Mouse (Mus musculus): Measurements from ENCODE around the gene 4933409G03Rik. TPM values are rescaled to one million over a fixed set of nuclear protein-coding genes. Genes with fewer than 3 reads are reported as not detected.

The 4933409G03Rik gene
- not detected in 2 replicates for polyA plus RNA-seq (2015; fragmentation: Nextera tagmentation; extraction: Ambion mirVana)

- Histone ChIP-seq H3K36me3 (ENCODE audit: control insufficient read depth, insufficient read depth, low read length) (no peaks in the 10 kb centered on the region), H3K4me3 (ENCODE audit: low read depth, low read length) (no peak within 1 kb of the TSS), H3K4me1 (replicated peaks; ENCODE audit: control insufficient read depth, insufficient read depth) (no peaks in the 10 kb centered on the region), H3K27me3 (ENCODE audit: control insufficient read depth, insufficient read depth, low read length) (no peaks in the 10 kb centered on the region), H3K27ac (replicated peaks) (no peak within 1 kb of the TSS), H3K4me2 (replicated peaks; ENCODE audit: low read depth) (no peak within 1 kb of the TSS), H3K9ac (ENCODE audit: low read length) (no peak within 1 kb of the TSS), H3K9me3 (ENCODE audit: control insufficient read depth, low read length) (no peaks in the 10 kb centered on the region)
- WGBS = 75% methylated on average over 5 of the region's 5 CpGs
- DNase-seq (ENCODE audit: low spot score) (no peak), ATAC-seq (ENCODE audit: low FRiP score, low TSS enrichment) (no peak)
- TF ChIP-seq EP300 (optimal IDR thresholded peaks at IDR 0.05) = no peak
- no peak for TF ChIP-seq CTCF (IDR thresholded peaks at IDR 0.05; ENCODE audit: low read depth)
Measured at GRCm38 (mm10) chr2:68582113-68582512, at the start of gene 4933409G03Rik. TSS of gene 4933409G03Rik (plus strand) at chr2:68582413.

GRCm38 (mm10) chr2:68544190-68544589, 38.0 kb upstream of the 4933409G03Rik start:
- Histone ChIP-seq H3K36me3 (ENCODE audit: control insufficient read depth, insufficient read depth, low read length) (no peaks in the 10 kb centered on the region), H3K9me3 (ENCODE audit: control insufficient read depth, low read length) (no peaks in the 10 kb centered on the region), H3K9ac (ENCODE audit: low read length) (no peak overlapping the region), H3K4me3 (ENCODE audit: low read depth, low read length) (no peak overlapping the region), H3K4me2 (replicated peaks; ENCODE audit: low read depth) (no peak overlapping the region), H3K27me3 (ENCODE audit: control insufficient read depth, insufficient read depth, low read length) (no peaks in the 10 kb centered on the region), H3K4me1 (replicated peaks; ENCODE audit: control insufficient read depth, insufficient read depth) (no peaks in the 10 kb centered on the region), H3K27ac (replicated peaks) (no peak overlapping the region)
- WGBS = 26% methylated on average over 2 of the region's 2 CpGs
- DNase-seq (ENCODE audit: low spot score) (no peak), ATAC-seq (ENCODE audit: low FRiP score, low TSS enrichment) (no peak)
- TF ChIP-seq CTCF (IDR thresholded peaks at IDR 0.05; ENCODE audit: low read depth) (no peak), EP300 (optimal IDR thresholded peaks at IDR 0.05) (no peak)

- Histone ChIP-seq H3K27me3 (ENCODE audit: control insufficient read depth, insufficient read depth, low read length) (no peaks in the 10 kb centered on the region), H3K36me3 (ENCODE audit: control insufficient read depth, insufficient read depth, low read length) (no peaks in the 10 kb centered on the region), H3K4me3 (ENCODE audit: low read depth, low read length) (no peak overlapping the region), H3K9me3 (ENCODE audit: control insufficient read depth, low read length) (no peaks in the 10 kb centered on the region), H3K9ac (ENCODE audit: low read length) (no peak overlapping the region), H3K4me1 (replicated peaks; ENCODE audit: control insufficient read depth, insufficient read depth) (no peaks in the 10 kb centered on the region), H3K27ac (replicated peaks) (no peak overlapping the region), H3K4me2 (replicated peaks; ENCODE audit: low read depth) (no peak overlapping the region)
- WGBS = 34% methylated on average over 4 of the region's 4 CpGs
- ATAC-seq (ENCODE audit: low FRiP score, low TSS enrichment) (no peak), DNase-seq (ENCODE audit: low spot score) (no peak)
- TF ChIP-seq CTCF (IDR thresholded peaks at IDR 0.05; ENCODE audit: low read depth) = no peak
- no peak for TF ChIP-seq EP300 (optimal IDR thresholded peaks at IDR 0.05)
Measured at GRCm38 (mm10) chr2:68560821-68561220, 21.4 kb upstream of the 4933409G03Rik start.

- H3K27ac ChIP-seq (replicated peaks) = no peak overlapping the region
- no peak for ATAC-seq (ENCODE audit: low FRiP score, low TSS enrichment)
- WGBS = 4% methylated on average over 3 of the region's 3 CpGs
Measured at GRCm38 (mm10) chr2:68563331-68563730, 18.9 kb upstream of the 4933409G03Rik start.

GRCm38 (mm10) chr2:68568361-68568760, 13.9 kb upstream of the 4933409G03Rik start:
- Histone ChIP-seq H3K4me3 (ENCODE audit: low read depth, low read length) (no peak overlapping the region), H3K27ac (replicated peaks) (no peak overlapping the region), H3K27me3 (ENCODE audit: control insufficient read depth, insufficient read depth, low read length) (no peaks in the 10 kb centered on the region), H3K9ac (ENCODE audit: low read length) (no peak overlapping the region), H3K4me2 (replicated peaks; ENCODE audit: low read depth) (no peak overlapping the region), H3K9me3 (ENCODE audit: control insufficient read depth, low read length) (no peaks in the 10 kb centered on the region), H3K4me1 (replicated peaks; ENCODE audit: control insufficient read depth, insufficient read depth) (no peaks in the 10 kb centered on the region), H3K36me3 (ENCODE audit: control insufficient read depth, insufficient read depth, low read length) (no peaks in the 10 kb centered on the region)
- ATAC-seq (ENCODE audit: low FRiP score, low TSS enrichment) = no peak
- no peak for TF ChIP-seq EP300 (optimal IDR thresholded peaks at IDR 0.05)
- TF ChIP-seq CTCF (IDR thresholded peaks at IDR 0.05; ENCODE audit: low read depth) = no peak
- 86% methylated on average over 15 of the region's 15 CpGs for WGBS
- no peak for DNase-seq (ENCODE audit: low spot score)

More at GRCm38 (mm10) chr2:68563331-68563730, 18.9 kb upstream of the 4933409G03Rik start:
- Histone ChIP-seq H3K36me3 (ENCODE audit: control insufficient read depth, insufficient read depth, low read length) (no peaks in the 10 kb centered on the region), H3K4me2 (replicated peaks; ENCODE audit: low read depth) (no peak overlapping the region), H3K4me1 (replicated peaks; ENCODE audit: control insufficient read depth, insufficient read depth) (no peaks in the 10 kb centered on the region), H3K9me3 (ENCODE audit: control insufficient read depth, low read length) (no peaks in the 10 kb centered on the region), H3K27me3 (ENCODE audit: control insufficient read depth, insufficient read depth, low read length) (no peaks in the 10 kb centered on the region), H3K4me3 (ENCODE audit: low read depth, low read length) (no peak overlapping the region), H3K9ac (ENCODE audit: low read length) (no peak overlapping the region)
- peak; percentile 83 for TF ChIP-seq CTCF (IDR thresholded peaks at IDR 0.05; ENCODE audit: low read depth)
- TF ChIP-seq EP300 (optimal IDR thresholded peaks at IDR 0.05) = no peak
- DNase-seq (ENCODE audit: low spot score) = peak; percentile 19

GRCm38 (mm10) chr2:68572340-68572739, 9.9 kb upstream of the 4933409G03Rik start:
- WGBS = 25% methylated on average over 4 of the region's 4 CpGs
- DNase-seq (ENCODE audit: low spot score) (peak; percentile 44), ATAC-seq (ENCODE audit: low FRiP score, low TSS enrichment) (no peak)
- Histone ChIP-seq H3K27ac (replicated peaks) (no peak overlapping the region), H3K9ac (ENCODE audit: low read length) (no peak overlapping the region), H3K27me3 (ENCODE audit: control insufficient read depth, insufficient read depth, low read length) (no peaks in the 10 kb centered on the region), H3K9me3 (ENCODE audit: control insufficient read depth, low read length) (no peaks in the 10 kb centered on the region), H3K4me1 (replicated peaks; ENCODE audit: control insufficient read depth, insufficient read depth) (no peaks in the 10 kb centered on the region), H3K36me3 (ENCODE audit: control insufficient read depth, insufficient read depth, low read length) (no peaks in the 10 kb centered on the region), H3K4me3 (ENCODE audit: low read depth, low read length) (no peak overlapping the region), H3K4me2 (replicated peaks; ENCODE audit: low read depth) (no peak overlapping the region)
- TF ChIP-seq EP300 (optimal IDR thresholded peaks at IDR 0.05) = no peak
- TF ChIP-seq CTCF (IDR thresholded peaks at IDR 0.05; ENCODE audit: low read depth) = peak; percentile 55
